Mouse (Mus musculus) embryonic fibroblast, embryonic 13.5 days (primary cell): ENCODE measurements around the gene Plaur.

Experiments
- CTCF ChIP-seq: IDR thresholded peaks from 2 replicates; pipeline ENCODE4 v1.5.1; 2011; ENCODE audit warnings: mild to moderate bottlenecking, control low read depth, low read length, moderate library complexity, borderline replicate concordance; ENCODE audit not compliant: insufficient read depth
- POLR2A ChIP-seq: IDR thresholded peaks from 2 replicates; pipeline ENCODE4 v1.6.1; 2011; ENCODE audit warnings: low read depth, mild to moderate bottlenecking, control low read depth, low read length, moderate library complexity

- TF ChIP-seq CTCF (no peak), POLR2A (no peak)
These were observed 2.8 kb upstream of the Plaur start for GRCm38 (mm10) chr7:24459440-24459839.
